Mouse (Mus musculus) liver, adult 2 months (tissue): Measurements from ENCODE around the gene Bptf.

Experiments
- CTCF ChIP-seq: fragments of 200-500 bp; IDR thresholded peaks from 2 replicates; pipeline ENCODE4 v1.5.1; 2011; ENCODE audit warnings: low read depth, low read length, control low read depth
- POLR2A ChIP-seq: fragments of 200-500 bp; IDR thresholded peaks from 2 replicates; pipeline ENCODE4 v1.6.1; 2011; ENCODE audit warnings: low read length, control low read depth; ENCODE audit not compliant: insufficient read depth; ENCODE audit errors: extremely low read depth

GRCm38 (mm10) chr11:107054870-107055269 is 77.1 kb downstream of the Bptf start:
- TF ChIP-seq CTCF = no peak
- no peak for TF ChIP-seq POLR2A
